Mouse (Mus musculus) thymus, postnatal 25 days (tissue): ENCODE data around the gene Kifap3.

Experiments
- DNase-seq: peaks from one replicate; pipeline ENCODE4 v3.0.0; 2022

Gene Kifap3

DNA sequence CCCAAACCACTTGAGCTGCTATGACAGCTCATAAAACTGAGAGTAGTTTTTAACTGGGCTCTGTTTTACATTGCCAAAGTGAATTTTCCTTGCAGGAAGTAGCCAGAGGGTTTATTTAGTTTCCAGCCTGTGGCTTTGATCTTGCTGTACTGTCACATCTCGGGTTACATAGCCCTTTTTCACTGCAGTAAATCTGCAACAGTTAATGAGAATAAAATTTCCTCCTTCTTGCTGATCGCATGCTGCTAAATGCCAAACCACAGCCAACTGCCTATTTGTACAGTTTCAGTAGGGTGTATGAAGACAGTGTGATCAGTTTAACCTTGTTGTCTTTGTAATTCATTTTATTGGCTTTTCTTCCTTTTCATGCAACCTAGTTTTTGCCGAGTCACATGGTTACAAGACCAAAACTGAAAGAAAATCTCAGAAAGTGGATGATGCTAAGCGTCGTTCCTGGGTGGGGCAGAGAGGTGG lies 118.9 kb downstream of the Kifap3 start:
- DNase-seq = peak; percentile 12

DNA sequence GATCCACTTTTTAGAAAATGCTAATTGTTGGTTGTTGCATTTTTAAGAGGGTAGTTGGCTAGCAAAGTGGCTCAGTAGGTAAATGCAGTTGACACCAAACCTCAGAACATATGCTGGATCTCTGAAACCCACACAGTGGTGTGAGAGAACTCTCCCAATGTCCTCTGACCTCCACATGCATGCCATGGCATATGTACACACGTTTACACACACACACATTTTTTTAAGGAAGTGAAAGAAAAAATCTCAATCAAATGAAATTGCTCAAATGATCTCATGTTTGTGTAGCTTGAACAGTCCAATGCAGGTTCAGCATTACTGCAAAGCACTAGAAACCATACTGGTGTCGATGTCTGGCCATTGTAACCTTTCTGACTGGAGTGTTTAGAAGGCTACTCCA lies 120.2 kb downstream of the Kifap3 start:
- DNase-seq = no peak

DNA sequence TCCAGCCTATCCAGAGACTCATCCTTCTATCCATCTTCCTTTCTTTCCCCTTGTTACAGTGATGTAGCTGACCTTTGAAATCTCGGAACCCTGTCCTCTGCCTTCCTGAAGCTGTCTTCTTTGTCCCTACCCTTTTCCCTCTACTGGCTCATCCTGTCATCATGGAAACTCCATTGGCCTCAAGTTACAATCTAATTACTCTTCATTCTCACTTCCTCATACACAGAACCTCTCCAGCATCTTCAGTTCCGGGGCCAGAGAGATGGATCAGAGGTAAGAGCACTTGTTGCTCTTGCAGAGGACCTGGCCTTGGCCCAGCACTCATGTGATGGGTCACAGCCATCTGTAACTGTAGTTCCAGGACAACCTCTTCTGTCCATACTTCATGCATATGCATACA lies 120.8 kb downstream of the Kifap3 start:
- DNase-seq = no peak

DNA sequence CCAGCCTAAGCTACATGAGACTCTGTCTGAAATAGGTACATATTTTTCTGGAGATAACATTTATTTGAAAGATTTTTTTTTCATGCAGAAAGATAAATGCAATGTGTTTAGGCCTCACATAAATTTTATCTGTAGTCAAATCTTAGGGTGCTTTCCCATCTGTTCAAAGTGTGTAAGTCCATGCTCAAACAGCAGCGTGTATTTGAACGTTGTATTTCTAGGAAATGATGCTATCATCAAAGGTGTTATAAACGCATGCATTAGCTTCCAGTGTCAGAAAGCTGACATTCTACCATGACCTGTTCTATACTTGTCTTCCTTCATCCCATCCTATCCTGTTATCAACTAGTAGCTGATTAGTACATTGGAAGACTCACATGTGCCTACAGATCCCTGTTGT lies 124.0 kb downstream of the Kifap3 start:
- DNase-seq = no peak

DNA sequence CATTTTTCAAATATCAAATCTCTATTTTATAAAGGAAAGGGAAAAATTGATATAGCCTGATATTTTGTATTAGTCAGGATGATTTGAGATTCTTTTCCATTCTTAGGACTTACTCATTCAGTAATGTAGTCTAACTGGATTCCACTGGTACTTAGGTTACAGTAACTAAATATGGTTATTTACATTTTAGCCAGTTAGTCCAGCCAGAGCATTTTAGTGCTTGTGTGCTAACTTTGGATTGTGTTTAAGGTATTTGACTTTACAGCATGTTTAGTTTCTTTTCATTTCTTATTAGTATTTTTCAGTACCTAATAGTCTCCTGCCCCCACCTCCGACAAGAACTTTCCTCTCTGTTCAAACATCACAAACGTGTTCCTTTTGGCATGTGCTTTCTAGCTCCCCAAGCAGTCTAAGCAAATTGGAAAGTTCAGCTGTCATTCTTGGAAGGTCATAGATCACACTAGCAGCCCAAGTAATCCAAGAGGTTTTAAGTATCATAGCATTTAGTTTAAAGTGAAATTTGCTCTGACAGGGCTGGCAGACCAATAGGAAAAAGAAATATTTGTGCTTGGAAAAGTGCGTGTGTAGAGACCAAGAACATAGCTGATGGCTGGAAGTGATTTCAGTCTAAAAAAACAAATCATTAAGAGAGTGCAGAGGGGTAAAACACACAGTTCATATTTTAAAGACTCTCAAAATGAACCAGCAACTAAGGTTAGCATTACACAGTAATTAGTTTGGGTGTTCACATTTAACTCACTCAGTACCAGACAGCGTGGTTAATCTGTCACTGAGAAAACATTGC lies 127.8 kb downstream of the Kifap3 start:
- DNase-seq = no peak

DNA sequence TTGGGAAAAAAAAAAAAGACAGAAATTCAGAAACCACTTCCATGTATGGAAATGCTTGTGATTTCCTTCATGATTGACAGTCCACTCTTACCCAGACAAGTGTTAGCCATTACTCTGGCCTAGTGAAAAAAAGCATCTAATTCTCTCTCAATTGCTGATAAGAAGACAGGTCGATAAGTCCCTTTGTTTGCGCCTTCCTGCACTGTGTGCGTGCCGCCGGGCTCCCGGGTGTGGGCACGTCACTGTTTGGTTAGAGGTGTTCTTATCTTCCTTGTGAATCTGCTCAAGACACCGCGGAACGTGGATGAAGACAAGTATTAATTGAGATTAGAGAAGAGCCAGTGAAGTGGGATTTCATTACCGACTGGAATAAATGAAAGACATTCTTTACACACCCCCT lies 129.0 kb downstream of the Kifap3 start:
- DNase-seq = no peak

DNA sequence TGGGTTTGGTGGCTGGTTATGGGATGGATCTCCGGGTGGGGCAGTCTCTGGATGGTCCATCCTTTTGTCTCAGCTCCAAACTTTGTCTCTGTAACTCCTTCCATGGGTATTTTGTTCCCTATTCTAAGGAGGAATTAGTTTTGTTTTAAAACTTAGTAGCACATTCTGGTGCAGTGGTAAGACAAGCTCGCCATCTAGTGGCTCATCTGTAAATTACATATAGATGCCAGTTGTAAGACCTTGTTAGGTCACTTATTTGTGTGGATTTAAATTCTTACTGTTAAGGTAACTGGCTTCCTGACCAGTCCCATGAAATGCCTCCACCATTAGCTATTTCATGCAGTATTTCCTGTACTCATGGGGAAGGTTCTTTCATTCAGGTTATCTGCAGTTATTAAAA lies 131.0 kb downstream of the Kifap3 start:
- peak; percentile 14 for DNase-seq

DNA sequence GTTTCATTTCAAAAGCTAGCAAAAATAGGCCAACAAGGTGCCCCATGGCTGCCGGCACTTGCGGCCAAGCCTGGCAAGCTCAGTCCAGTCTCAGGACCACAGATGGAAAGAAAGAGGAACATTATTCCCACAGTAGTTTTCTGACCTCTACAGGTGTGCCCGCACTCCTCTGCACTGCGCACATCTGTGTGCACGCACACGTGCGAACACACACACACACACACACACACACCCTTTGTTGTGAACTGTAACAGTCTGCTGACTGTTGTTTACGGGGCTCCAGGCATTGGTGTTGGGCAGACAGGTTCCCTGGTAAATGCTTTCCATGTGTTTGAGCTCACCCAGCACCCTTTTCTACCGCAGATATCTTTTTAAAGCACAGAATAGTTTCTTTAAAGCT lies 131.4 kb downstream of the Kifap3 start:
- DNase-seq = no peak

DNA sequence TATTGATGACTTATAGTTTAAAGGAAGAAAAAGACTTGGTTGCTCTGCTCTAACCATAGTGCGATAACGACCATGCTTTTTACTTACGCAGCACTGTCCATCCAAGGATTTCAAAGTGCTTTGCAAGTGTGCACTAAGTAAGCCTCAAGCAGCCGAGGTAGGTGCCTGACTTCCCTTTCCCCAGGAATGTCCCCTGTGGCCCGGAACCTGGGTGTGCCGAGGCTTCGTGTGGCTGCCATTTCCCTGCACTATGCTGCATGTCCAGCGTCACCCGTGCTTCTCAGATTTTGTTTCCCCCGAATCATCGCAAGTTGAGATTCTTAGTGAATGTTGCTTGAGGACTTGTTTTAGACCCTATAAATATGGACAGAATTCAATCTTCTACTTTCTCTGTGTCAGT lies 132.6 kb downstream of the Kifap3 start:
- DNase-seq = no peak

DNA sequence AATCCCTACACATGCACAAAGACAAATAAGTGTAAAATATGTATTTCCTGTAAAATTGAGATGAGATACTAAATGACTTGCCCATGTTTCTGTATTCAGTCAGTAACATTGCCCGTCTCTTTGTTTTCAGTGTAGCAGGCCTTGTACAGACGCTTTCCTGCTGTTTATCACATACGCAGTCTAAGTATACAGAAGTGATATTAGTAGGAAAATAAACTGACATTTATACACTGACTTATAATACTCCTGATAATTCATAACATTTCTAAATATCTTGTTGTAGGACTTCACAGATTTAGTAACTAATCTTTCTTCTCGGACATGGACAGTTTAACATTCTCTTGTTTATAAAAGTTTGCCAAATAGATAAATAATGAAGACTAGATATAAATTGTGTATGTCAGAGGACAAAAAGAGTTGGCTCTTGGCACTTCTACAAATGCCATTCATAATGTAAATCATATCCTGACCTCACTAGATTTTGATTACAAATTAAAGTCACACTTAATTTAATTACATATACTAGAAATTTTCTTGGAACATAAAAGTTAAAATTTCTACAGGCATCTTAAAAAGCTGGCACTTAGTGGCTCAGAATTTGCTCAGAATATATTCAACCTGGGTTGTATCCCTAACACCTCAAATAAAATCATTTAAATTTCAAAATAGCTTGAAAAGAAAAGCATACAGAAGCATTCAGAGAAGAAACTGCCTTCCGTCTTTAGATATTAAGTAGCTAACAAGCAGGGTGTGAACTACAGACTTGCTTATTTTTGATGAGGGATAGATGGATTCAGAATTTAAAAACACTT lies 138.2 kb downstream of the Kifap3 start:
- DNase-seq = no peak

DNA sequence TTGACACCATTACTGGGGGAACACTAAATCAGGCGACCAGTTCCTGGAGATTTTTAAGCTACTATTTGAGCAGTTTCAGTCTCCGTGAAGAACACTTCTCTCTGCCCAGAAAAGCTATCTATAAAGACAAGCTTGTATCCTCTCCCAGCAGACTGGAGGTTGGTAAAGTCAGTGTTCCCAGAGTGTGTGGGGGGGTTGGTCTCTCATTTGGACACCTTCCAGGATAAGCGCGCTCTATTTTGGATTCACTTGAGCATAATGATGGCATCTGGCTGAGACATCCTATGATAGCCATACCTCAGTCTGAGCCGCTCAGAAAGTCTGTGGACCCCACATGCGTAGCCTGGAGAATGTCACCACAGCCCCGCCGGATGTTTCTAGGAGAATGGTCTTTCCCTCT lies 144.7 kb downstream of the Kifap3 start:
- DNase-seq = no peak

DNA sequence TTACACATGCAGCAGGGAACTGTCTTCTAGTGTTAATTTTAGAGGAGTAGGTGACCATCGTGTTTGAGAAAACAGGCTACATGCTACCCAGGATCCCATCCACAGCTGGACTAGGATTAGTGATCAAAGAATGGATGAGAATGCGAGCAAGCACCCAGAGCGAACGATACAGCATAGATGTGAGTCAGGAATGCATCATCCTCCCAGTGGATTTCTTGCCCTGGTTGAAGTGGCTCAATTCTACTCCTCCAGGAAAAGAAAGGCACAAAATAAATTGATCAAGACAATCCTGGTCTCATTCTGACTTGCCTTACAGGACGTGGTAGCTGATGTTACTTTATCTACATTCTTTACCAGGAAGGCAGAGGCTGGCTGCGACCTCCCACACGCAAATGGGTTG lies 149.5 kb downstream of the Kifap3 start, which contains the start of gene Scyl3:
Gene Scyl3, plus strand, starts transcription at position 255 of the 400 bp plus-strand sequence.
- DNase-seq = no peak

DNA sequence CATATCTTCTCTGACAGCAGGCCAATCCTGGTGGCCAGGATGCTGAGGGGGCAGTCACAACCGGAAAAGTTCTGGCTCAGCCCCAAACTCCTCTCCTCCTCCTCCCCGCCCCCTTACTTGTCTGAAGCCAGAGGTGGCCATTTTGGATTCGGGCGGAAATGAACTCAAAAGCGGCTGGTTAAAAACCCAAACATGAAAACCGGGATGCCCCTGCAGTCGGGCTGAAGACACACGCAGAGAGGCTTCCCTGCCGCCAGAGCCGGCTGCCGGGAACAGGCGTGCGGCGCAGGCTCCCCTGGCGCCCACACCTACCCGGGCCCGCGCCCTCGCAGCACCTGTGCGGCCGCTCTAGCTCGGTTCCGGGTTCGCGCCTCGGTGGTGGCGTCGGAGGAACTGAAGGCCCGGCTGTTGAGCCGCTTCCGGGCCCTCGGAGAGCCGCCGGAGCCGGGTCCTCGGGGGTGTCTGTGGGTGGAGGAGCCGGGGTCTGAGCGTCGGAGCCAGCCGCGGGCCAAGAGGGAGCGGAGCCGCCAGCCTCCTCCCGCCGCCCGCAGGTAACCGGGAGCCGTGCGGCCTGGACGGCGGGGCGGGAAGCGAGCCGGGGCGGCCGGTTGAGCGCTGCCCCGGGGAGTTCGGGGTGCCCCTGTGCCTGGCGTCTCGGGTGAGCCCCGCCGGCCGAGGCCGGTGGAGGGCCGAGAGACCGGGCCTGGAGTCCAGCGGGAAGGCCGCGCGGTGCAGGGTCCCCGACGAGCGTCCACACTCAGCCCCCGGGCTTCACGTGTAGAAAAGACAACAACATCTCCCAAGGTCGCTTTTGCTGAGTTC lies 150.5 kb downstream of the Kifap3 start:
- DNase-seq = peak; percentile 89

DNA sequence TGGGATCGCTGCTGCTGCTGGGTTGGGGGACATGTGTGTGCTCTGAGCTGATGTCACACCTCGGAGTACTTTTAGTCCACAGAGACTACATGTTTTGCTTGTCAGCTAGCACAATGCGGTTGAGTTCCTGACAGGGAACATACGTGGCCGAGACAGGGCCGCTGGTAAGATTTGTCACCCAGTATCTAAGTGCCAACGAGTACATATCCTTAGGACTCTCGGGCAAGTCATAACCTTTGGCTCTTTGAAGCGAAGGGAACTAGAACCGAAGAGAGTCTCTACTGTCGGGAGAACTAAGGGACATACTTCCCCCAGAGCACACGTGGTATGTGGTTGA lies 151.0 kb downstream of the Kifap3 start:
- DNase-seq = no peak

DNA sequence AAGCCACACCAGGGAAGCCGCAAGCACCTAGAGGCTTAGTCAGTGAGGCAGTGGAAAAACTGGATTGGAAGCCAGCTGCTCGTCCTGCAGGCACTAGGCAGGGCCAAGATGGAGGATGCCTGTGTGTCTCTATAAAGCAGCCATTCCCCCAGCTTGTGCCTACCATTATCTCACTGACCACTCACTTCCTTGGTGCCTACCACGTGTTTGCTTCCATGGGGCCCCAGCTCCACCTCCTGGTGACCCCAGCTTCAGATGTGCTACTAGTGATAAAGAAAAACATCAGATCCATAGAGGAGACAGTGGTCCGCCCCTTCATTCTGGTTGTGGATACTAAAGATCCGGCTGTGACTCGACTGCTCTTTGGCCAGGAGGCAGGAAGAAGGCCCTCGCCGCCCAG lies 152.4 kb downstream of the Kifap3 start:
- DNase-seq = no peak

DNA sequence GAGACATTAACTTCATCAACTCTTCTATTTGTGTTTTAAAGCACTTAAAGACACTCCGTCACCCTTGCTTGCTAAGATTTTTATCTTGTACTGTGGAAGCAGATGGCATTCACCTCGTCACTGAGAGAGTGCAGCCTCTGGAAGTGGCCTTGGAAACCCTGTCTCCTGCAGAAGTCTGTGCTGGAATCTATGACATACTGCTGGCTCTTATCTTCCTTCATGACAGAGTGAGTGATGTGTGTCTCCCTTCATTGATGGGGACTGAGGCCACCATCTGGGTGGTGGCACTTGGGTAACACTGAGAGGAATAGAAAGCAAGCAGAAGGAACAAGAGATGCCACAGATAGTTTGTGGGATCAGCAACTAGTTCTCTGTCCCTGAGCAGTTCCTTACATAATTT lies 155.2 kb downstream of the Kifap3 start:
- DNase-seq = no peak

DNA sequence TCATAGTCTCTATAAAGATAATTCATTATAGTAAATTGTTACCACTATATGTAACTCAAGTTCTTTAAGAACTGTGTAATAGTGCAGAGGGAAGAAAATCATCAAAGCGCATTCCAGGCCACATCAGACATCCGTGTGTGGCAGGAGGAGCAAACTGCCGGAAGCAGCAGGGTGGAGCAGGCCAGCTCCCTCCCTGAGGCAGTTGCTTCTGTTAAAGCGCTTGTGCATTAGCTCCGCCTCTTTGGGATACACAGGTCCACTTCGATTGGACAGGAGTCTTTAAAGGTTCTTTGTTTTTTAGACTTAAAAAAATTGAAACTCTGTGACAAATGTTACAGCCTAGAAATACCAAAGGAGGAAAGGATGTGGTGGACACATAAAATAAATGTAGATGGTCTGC lies 162.7 kb downstream of the Kifap3 start:
- DNase-seq = no peak

DNA sequence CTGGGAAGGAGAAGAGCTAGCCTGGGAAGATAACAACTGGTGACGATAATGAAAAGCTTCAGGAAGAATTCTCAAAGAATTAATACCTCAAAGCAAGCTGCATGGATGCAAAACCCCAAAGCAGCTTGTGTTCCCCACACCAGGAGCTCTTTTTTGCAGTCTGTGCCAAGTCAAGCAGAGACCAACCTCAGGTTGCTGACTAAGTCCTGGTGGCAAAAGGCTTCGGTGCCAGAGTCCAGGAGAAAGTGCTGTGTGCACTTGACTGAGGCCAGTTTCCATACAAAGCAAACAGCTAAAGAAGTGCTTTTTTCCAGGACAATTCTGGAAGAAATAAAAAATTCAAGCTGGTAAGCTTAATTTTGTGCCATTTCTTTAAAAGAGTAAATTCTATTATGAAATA lies 174.0 kb downstream of the Kifap3 start:
- no peak for DNase-seq

DNA sequence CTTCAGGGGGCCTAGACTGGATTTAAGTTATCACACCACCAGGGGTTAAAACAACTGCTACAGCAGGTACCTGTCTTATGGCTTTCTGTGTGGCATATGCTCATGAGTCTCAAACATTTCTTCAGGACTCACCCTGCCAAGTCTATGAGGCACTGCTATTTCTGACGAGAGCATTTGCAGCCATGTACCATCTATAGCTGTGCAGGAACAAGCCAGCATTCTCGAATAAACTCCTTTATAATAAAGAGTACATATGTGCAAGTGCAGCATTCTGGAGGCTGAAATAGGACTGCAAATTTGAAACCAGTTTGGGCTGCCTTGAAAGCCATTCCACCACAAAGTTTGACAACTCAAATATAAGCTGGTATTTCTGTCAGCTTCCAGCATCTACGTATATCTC lies 178.7 kb downstream of the Kifap3 start:
- no peak for DNase-seq

DNA sequence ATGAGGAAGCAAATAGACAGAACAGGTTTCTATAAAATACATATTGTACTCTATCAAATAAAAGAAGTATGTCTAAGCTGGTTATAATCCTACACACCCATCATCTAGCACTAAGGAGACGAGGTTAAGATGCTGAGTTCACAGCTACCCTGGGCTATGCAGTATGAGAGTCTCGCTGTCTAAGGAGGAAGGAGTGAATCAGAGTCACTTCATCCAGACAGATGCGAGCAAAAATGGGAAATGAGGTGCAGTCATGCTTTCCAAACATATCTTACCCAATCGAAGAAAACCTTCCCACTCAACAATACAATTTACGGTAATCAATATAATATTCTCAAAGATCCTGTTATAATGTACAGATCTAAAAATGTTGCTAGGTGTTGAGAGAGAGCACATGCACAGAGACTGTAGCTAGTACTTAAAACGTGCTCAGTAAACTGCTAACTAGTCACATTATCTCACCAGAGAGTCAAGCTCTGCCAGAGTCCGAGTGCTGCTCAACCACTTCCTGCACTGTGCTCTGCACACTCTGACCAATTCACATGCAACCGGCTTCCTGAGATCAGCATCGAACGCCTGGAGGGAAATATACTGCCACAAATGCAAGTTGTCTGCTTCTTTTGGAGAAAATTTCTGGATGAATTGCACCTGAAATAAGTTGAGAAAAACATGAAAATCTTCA lies 184.8 kb downstream of the Kifap3 start:
- DNase-seq = no peak
